In genomic region chr10:82623553-82623932, GRCm38 (mm10) we compare ENCODE assay signal across 8 mouse cellular contexts. TPM values are rescaled to one million over a fixed set of nuclear protein-coding genes. Genes with fewer than 3 reads are reported as not detected.
DNase-seq lines count a peak whose midpoint lies in the region; ATAC-seq and TF ChIP-seq lines count a peak whose summit lies in the region.
"Not testable (repeated sequence)": the region's sequence is repeated elsewhere in the genome, so short reads cannot be mapped to it uniquely, and the experiment has no call there.

No protein-coding gene starts in this region.

- not testable (repeated sequence) for TF ChIP-seq CTCF in CH12.LX (conservative IDR thresholded peaks at IDR 0.05 in 1 of 2, IDR thresholded peaks at IDR 0.05 in 1 of 2; ENCODE audit: low read depth in 2 of 2, low read length in 2 of 2); forebrain, postnatal 0 days (IDR thresholded peaks at IDR 0.05; ENCODE audit: low read depth)

- ATAC-seq in embryonic facial prominence, embryonic 12.5 days (ENCODE audit: insufficient number of reproducible peaks, insufficient read depth, low FRiP score, low TSS enrichment) = not testable (repeated sequence)
- ATAC-seq in forebrain, postnatal 0 days = peak; percentile 5; the same call in 1 of the 2 replicates
- ATAC-seq in hindbrain, embryonic 12.5 days (ENCODE audit: low FRiP score) = peak; percentile 9
- peak; percentile 19; the same call in 1 of the 2 replicates for ATAC-seq in kidney, embryonic 16.5 days (ENCODE audit: low FRiP score, low TSS enrichment)
- peak; percentile 5; the same call in 1 of the 2 replicates for ATAC-seq in liver, embryonic 13.5 days (ENCODE audit: low read depth)
- peak; percentile 23 for ATAC-seq in neural tube, embryonic 15.5 days (ENCODE audit: low FRiP score)

- peak overlapping the region; percentile 77 for H3K4me2 ChIP-seq in CH12.LX (ENCODE audit: insufficient read depth, low read depth, poor library complexity, severe bottlenecking)
- H3K4me2 ChIP-seq in embryonic facial prominence, embryonic 12.5 days (replicated peaks) = peak overlapping the region; percentile 62
- H3K4me2 ChIP-seq in forebrain, postnatal 0 days (ENCODE audit: low read depth) = peak overlapping the region; percentile 65
- H3K4me2 ChIP-seq in hindbrain, embryonic 12.5 days (replicated peaks) = peak overlapping the region; percentile 61
- peak overlapping the region; percentile 67 for H3K4me2 ChIP-seq in kidney, embryonic 16.5 days (replicated peaks; ENCODE audit: low read depth, low read length)
- peak overlapping the region; percentile 72 for H3K4me2 ChIP-seq in liver, embryonic 13.5 days
- peak overlapping the region; percentile 70 for H3K4me2 ChIP-seq in neural tube, embryonic 15.5 days

- 1% methylated on average over 2 of the region's 2 CpGs for WGBS in embryonic facial prominence, embryonic 12.5 days
- WGBS in forebrain, postnatal 0 days = 10% methylated on average over 2 of the region's 2 CpGs
- WGBS in hindbrain, embryonic 12.5 days = 4% methylated on average over 2 of the region's 2 CpGs
- 0% methylated on average over 2 of the region's 2 CpGs for WGBS in kidney, embryonic 16.5 days
- 2% methylated on average over 2 of the region's 2 CpGs for WGBS in liver, embryonic 13.5 days (ENCODE audit: insufficient replicate concordance)
- WGBS in midbrain, embryonic 10.5 days = 7% methylated on average over 2 of the region's 2 CpGs
- WGBS in neural tube, embryonic 15.5 days = 4% methylated on average over 2 of the region's 2 CpGs

- not testable (repeated sequence) for H3K9me3 ChIP-seq in CH12.LX (replicated peaks; ENCODE audit: low read length); embryonic facial prominence, embryonic 12.5 days; forebrain, postnatal 0 days (ENCODE audit: low read length); hindbrain, embryonic 12.5 days (replicated peaks); kidney, embryonic 16.5 days (ENCODE audit: low read length); liver, embryonic 13.5 days (replicated peaks); midbrain, embryonic 10.5 days (replicated peaks); neural tube, embryonic 15.5 days (replicated peaks)

- H3K27me3 ChIP-seq in CH12.LX (replicated peaks); embryonic facial prominence, embryonic 12.5 days; forebrain, postnatal 0 days (ENCODE audit: insufficient read depth, low read length); hindbrain, embryonic 12.5 days; kidney, embryonic 16.5 days (ENCODE audit: insufficient read depth, low read length); liver, embryonic 13.5 days; midbrain, embryonic 10.5 days (ENCODE audit: low read depth, poor library complexity, severe bottlenecking); neural tube, embryonic 15.5 days (replicated peaks): not testable (repeated sequence)

- peaks cover 0 to 11% of the 10 kb centered on the region in 2 experiments; a peak in 2 of 4 replicates for H3K4me1 ChIP-seq in CH12.LX (ENCODE audit: control insufficient read depth in 1 of 2, insufficient read depth in 2 of 2)
- H3K4me1 ChIP-seq in embryonic facial prominence, embryonic 12.5 days; hindbrain, embryonic 12.5 days; kidney, embryonic 16.5 days (ENCODE audit: insufficient read depth, low read length): not testable (repeated sequence)
- H3K4me1 ChIP-seq in forebrain, postnatal 0 days (ENCODE audit: insufficient read depth) = peaks cover 10% of the 10 kb centered on the region; the same call in 1 of the 2 replicates
- peaks cover 18% of the 10 kb centered on the region for H3K4me1 ChIP-seq in liver, embryonic 13.5 days (replicated peaks)
- H3K4me1 ChIP-seq in midbrain, embryonic 10.5 days = peaks cover 13% of the 10 kb centered on the region
- peaks cover 14% of the 10 kb centered on the region for H3K4me1 ChIP-seq in neural tube, embryonic 15.5 days

- H3K4me3 ChIP-seq in CH12.LX (replicated peaks in 1 of 3; ENCODE audit: low read depth in 2 of 3, low read length in 2 of 3, poor library complexity in 1 of 3) = peak overlapping the region; percentile 68 to 94 (median 79)
- H3K4me3 ChIP-seq in embryonic facial prominence, embryonic 12.5 days = peak overlapping the region; percentile 68
- H3K4me3 ChIP-seq in forebrain, postnatal 0 days (ENCODE audit: low read depth, low read length) = peak overlapping the region; percentile 53
- peak overlapping the region; percentile 60 for H3K4me3 ChIP-seq in hindbrain, embryonic 12.5 days
- peak overlapping the region; percentile 80 for H3K4me3 ChIP-seq in kidney, embryonic 16.5 days (ENCODE audit: low read length)
- H3K4me3 ChIP-seq in liver, embryonic 13.5 days (replicated peaks) = peak overlapping the region; percentile 72
- peak overlapping the region; percentile 77 for H3K4me3 ChIP-seq in midbrain, embryonic 10.5 days
- peak overlapping the region; percentile 73 for H3K4me3 ChIP-seq in neural tube, embryonic 15.5 days (replicated peaks)

- DNase-seq in CH12.LX (ENCODE audit: extremely low read depth); forebrain, postnatal 0 days; liver, embryonic 13.5 days; midbrain, embryonic 10.5 days (ENCODE audit: low spot score): not testable (repeated sequence)

- in situ Hi-C loops in CH12.LX (cut with MboI; ENCODE audit: low pct_ligation_motif_present, low pct_unique_long_range_greater_than_20kb, low sequenced_read_pairs) = not testable (repeated sequence)

- not testable (repeated sequence) for H3K36me3 ChIP-seq in CH12.LX (replicated peaks in 1 of 2; ENCODE audit: control insufficient read depth in 1 of 2, insufficient read depth in 1 of 2, low read length in 1 of 2); embryonic facial prominence, embryonic 12.5 days; forebrain, postnatal 0 days (ENCODE audit: insufficient read depth); hindbrain, embryonic 12.5 days; kidney, embryonic 16.5 days (ENCODE audit: insufficient read depth, low read length); liver, embryonic 13.5 days; neural tube, embryonic 15.5 days
- peaks cover 14% of the 10 kb centered on the region for H3K36me3 ChIP-seq in midbrain, embryonic 10.5 days

- H3K27ac ChIP-seq in CH12.LX (ENCODE audit: insufficient read depth, low read depth) = not testable (repeated sequence)
- peak overlapping the region; percentile 74 for H3K27ac ChIP-seq in embryonic facial prominence, embryonic 12.5 days
- H3K27ac ChIP-seq in forebrain, postnatal 0 days (ENCODE audit: low read depth, low read length) = peak overlapping the region; percentile 86
- peak overlapping the region; percentile 85 for H3K27ac ChIP-seq in hindbrain, embryonic 12.5 days
- H3K27ac ChIP-seq in kidney, embryonic 16.5 days (ENCODE audit: low read length) = peak overlapping the region; percentile 87
- peak overlapping the region; percentile 68 for H3K27ac ChIP-seq in liver, embryonic 13.5 days
- peak overlapping the region; percentile 93 for H3K27ac ChIP-seq in midbrain, embryonic 10.5 days (replicated peaks)
- peak overlapping the region; percentile 88 for H3K27ac ChIP-seq in neural tube, embryonic 15.5 days (replicated peaks)

- H3K9ac ChIP-seq in CH12.LX (ENCODE audit: insufficient read depth, low read depth) = peak overlapping the region; percentile 65
- H3K9ac ChIP-seq in embryonic facial prominence, embryonic 12.5 days = peak overlapping the region; percentile 77; the same call in 1 of the 2 replicates
- peak overlapping the region; percentile 86 for H3K9ac ChIP-seq in forebrain, postnatal 0 days
- H3K9ac ChIP-seq in hindbrain, embryonic 12.5 days = peak overlapping the region; percentile 72; the same call in 1 of the 2 replicates
- peak overlapping the region; percentile 85 for H3K9ac ChIP-seq in kidney, embryonic 16.5 days (replicated peaks; ENCODE audit: low read length)
- H3K9ac ChIP-seq in liver, embryonic 13.5 days = peak overlapping the region; percentile 79
- H3K9ac ChIP-seq in neural tube, embryonic 15.5 days (replicated peaks) = peak overlapping the region; percentile 81

- dilution Hi-C loops in CH12.LX (cut with MboI; ENCODE audit: extremely low pct_ligation_motif_present, extremely low pct_unique_long_range_greater_than_20kb, low sequenced_read_pairs) = not testable (repeated sequence)

- H3K79me2 ChIP-seq in CH12.LX (replicated peaks; ENCODE audit: control insufficient read depth, extremely low read depth, insufficient read depth, poor library complexity, severe bottlenecking) = not testable (repeated sequence)

- not testable (repeated sequence) for TF ChIP-seq RAD21 in CH12.LX (IDR thresholded peaks at IDR 0.05; ENCODE audit: low read depth, low read length)

- TF ChIP-seq POLR2A in CH12.LX (IDR thresholded peaks at IDR 0.05; ENCODE audit: low read depth, low read length) = not testable (repeated sequence)

- TF ChIP-seq EP300 in CH12.LX (IDR thresholded peaks at IDR 0.05; ENCODE audit: low read length) = not testable (repeated sequence)

RNA-seq across cellular contexts. Expression of gene 1190007I07Rik, which starts 0.5 kb away (rescaled TPM):
- total RNA-seq in CH12.LX (2012; rRNA removed) = 35.7 and 40.0 TPM in 2 replicates
- 59.7 and 70.5 TPM in 2 replicates for total RNA-seq in CH12.LX (2014; rRNA removed)
- 43.8 and 53.6 TPM in 2 replicates for polyA plus RNA-seq in CH12.LX (2012; ENCODE audit: insufficient read length, low read depth)
- polyA plus RNA-seq in embryonic facial prominence, embryonic 12.5 days (2016; fragmentation: Nextera tagmentation; extraction: Ambion mirVana) = 37.2 and 40.7 TPM in 2 replicates
- total RNA-seq in forebrain, postnatal 0 days (2014; rRNA removed) = 21.0 and 28.7 TPM in 2 replicates
- 29.4 and 29.8 TPM in 2 replicates for polyA plus RNA-seq in forebrain, postnatal 0 days (2015; fragmentation: Nextera tagmentation; extraction: Ambion mirVana)
- 31.0 and 31.2 TPM in 2 replicates for polyA plus RNA-seq in hindbrain, embryonic 12.5 days (2016; fragmentation: Nextera tagmentation; extraction: Ambion mirVana)
- 43.2 and 45.3 TPM in 2 replicates for polyA plus RNA-seq in kidney, embryonic 16.5 days (2015; fragmentation: Nextera tagmentation; extraction: Ambion mirVana)
- polyA plus RNA-seq in liver, embryonic 13.5 days (2015; fragmentation: Nextera tagmentation; extraction: Ambion mirVana) = 47.5 and 50.6 TPM in 2 replicates
- polyA plus RNA-seq in midbrain, embryonic 10.5 days (2016; fragmentation: Nextera tagmentation; extraction: Ambion mirVana) = 35.7 and 43.3 TPM in 2 replicates
- polyA plus RNA-seq in neural tube, embryonic 15.5 days (2015; fragmentation: Nextera tagmentation; extraction: Ambion mirVana) = 39.3 and 44.6 TPM in 2 replicates

RNA-seq across cellular contexts. Expression of gene Tdg, which starts 6.1 kb away (rescaled TPM):
- total RNA-seq in CH12.LX (2012; rRNA removed) = 63.0 and 70.0 TPM in 2 replicates
- 85.8 and 88.9 TPM in 2 replicates for total RNA-seq in CH12.LX (2014; rRNA removed)
- polyA plus RNA-seq in CH12.LX (2012; ENCODE audit: insufficient read length, low read depth) = 115 and 129 TPM in 2 replicates
- 198 and 205 TPM in 2 replicates for polyA plus RNA-seq in embryonic facial prominence, embryonic 12.5 days (2016; fragmentation: Nextera tagmentation; extraction: Ambion mirVana)
- total RNA-seq in forebrain, postnatal 0 days (2014; rRNA removed) = 85.0 and 99.5 TPM in 2 replicates
- polyA plus RNA-seq in forebrain, postnatal 0 days (2015; fragmentation: Nextera tagmentation; extraction: Ambion mirVana) = 132 and 142 TPM in 2 replicates
- 247 and 255 TPM in 2 replicates for polyA plus RNA-seq in hindbrain, embryonic 12.5 days (2016; fragmentation: Nextera tagmentation; extraction: Ambion mirVana)
- polyA plus RNA-seq in kidney, embryonic 16.5 days (2015; fragmentation: Nextera tagmentation; extraction: Ambion mirVana) = 158 and 159 TPM in 2 replicates
- polyA plus RNA-seq in liver, embryonic 13.5 days (2015; fragmentation: Nextera tagmentation; extraction: Ambion mirVana) = 52.0 and 61.1 TPM in 2 replicates
- polyA plus RNA-seq in midbrain, embryonic 10.5 days (2016; fragmentation: Nextera tagmentation; extraction: Ambion mirVana) = 288 and 307 TPM in 2 replicates
- polyA plus RNA-seq in neural tube, embryonic 15.5 days (2015; fragmentation: Nextera tagmentation; extraction: Ambion mirVana) = 133 and 134 TPM in 2 replicates
